Mouse (Mus musculus) hindbrain, embryonic 13.5 days (tissue): Measurements from ENCODE around the gene Snrpb. TPM values are rescaled to one million over a fixed set of nuclear protein-coding genes. Genes with fewer than 3 reads are reported as not detected.

ENCODE experiments used
- ATAC-seq: fragments of 200-750 bp; cut with Nextera tagmentation; 2 replicates; pipeline ENCODE4 v1.8.0; 2017; ENCODE audit warnings: moderate TSS enrichment; ENCODE audit not compliant: low FRiP score
- H3K27ac ChIP-seq: fragments of 300-500 bp; sonication (generic); 2 replicates; pipeline ENCODE4 v1.5.1; 2015; ENCODE audit warnings: inconsistent platforms, mild to moderate bottlenecking, moderate library complexity
- H3K27me3 ChIP-seq: fragments of 300-500 bp; sonication (generic); 2 replicates; pipeline ENCODE4 v1.6.1; 2015; ENCODE audit warnings: mild to moderate bottlenecking, inconsistent platforms
- H3K36me3 ChIP-seq: fragments of 300-500 bp; sonication (generic); 2 replicates; pipeline ENCODE4 v1.6.1; 2015; ENCODE audit warnings: mild to moderate bottlenecking, inconsistent platforms
- H3K4me1 ChIP-seq: fragments of 300-500 bp; sonication (generic); replicated peaks from 2 replicates; pipeline ENCODE4 v1.6.1; 2015; ENCODE audit warnings: inconsistent platforms
- H3K4me2 ChIP-seq: fragments of 300-500 bp; sonication (generic); 2 replicates; pipeline ENCODE4 v1.6.1; 2015; ENCODE audit warnings: inconsistent platforms, mild to moderate bottlenecking, moderate library complexity
- H3K4me3 ChIP-seq: fragments of 300-500 bp; sonication (generic); 2 replicates; pipeline ENCODE4 v1.5.1; 2015; ENCODE audit warnings: mild to moderate bottlenecking, inconsistent platforms
- H3K9ac ChIP-seq: fragments of 300-500 bp; sonication (generic); 2 replicates; pipeline ENCODE4 v1.6.1; 2015; ENCODE audit warnings: mild to moderate bottlenecking, inconsistent platforms
- H3K9me3 ChIP-seq: fragments of 300-500 bp; sonication (generic); 2 replicates; pipeline ENCODE4 v1.6.1; 2016; ENCODE audit warnings: inconsistent platforms
- WGBS: fragments of 180-500 bp; shearing (Covaris S2); methylation state at CpG from one replicate; pipeline ENCODE4 v1.1.7; 2015; 5-methylcytosine and 5-hydroxymethylcytosine counted together
- polyA plus RNA-seq: library from polyadenylated mRNA; unstranded; fragments of >200 nt; fragmentation: Nextera tagmentation; extraction: Ambion mirVana; gene quantifications from 2 replicates; pipeline ENCODE4 v1.2.1, GENCODE M21; 2015

Gene Snrpb
- polyA plus RNA-seq, 1 experiment from 2014 or later = 373 TPM

DNA sequence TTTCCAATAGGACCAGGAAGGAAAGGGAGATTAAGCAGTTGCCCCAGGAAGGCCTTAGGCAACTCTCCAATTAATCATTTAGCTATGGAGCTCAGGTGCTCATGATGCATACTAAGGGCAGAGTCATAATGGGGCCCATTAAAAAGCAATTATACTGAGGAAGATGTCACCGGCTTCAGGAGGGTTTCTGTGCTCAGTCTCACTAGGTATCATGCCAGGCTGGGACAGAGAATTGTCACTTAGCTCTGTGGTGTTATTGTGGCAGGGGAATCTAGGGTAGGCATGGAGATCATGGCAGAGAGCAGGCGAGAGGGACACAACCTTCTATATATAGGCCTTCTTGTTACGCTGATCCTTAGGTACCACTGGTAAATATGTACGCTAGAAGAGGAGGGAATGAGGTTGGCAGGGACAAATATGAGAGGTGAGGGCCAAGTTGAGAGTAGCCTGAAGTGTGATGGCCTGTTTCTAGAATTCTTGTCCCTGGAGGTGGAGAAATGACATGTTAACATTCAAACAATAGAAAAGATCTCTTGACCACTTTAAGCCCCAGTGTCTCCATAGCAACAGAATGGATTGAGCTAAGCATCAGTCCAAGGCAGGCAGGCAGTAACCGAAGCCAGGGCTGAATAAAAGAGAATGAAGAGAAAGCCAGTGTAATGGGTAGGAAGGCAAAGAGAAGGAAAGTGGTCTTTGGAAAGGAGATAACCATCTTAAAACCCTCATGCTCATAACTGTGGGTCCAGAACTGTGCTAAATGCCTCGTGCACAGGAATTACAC is 53.7 kb downstream of the Snrpb start:
- peak; percentile 49; the same call in 1 of the 2 replicates for ATAC-seq

More for the DNA sequence above, 53.7 kb downstream of the Snrpb start:
- H3K36me3 ChIP-seq = no peaks in the 10 kb centered on the region
- H3K4me1 ChIP-seq = peaks cover 17% of the 10 kb centered on the region
- 48% methylated on average over 6 of the region's 6 CpGs for WGBS
- H3K9me3 ChIP-seq = no peaks in the 10 kb centered on the region
- no peak overlapping the region for H3K4me2 ChIP-seq
- no peaks in the 10 kb centered on the region for H3K27me3 ChIP-seq
- H3K4me3 ChIP-seq = no peak overlapping the region
- no peak overlapping the region for H3K9ac ChIP-seq
- peak overlapping the region; percentile 78 for H3K27ac ChIP-seq

Other genes starting within 250 kb of the Snrpb start
- gene Tgm3, start 167.1 kb downstream of the Snrpb start, polyA plus RNA-seq = 0.04 TPM in 1 of 2 replicates, not detected in the other
- gene Tgm6, start 67.0 kb downstream of the Snrpb start, polyA plus RNA-seq = 0.05 and 0.08 TPM in 2 replicates
- not detected in 2 replicates for gene Tmc2, start 15.8 kb upstream of the Snrpb start, polyA plus RNA-seq
- 230 and 253 TPM in 2 replicates for gene Nop56, start 95.0 kb upstream of the Snrpb start, polyA plus RNA-seq
- 156 and 157 TPM in 2 replicates for gene Idh3b, start 105.1 kb upstream of the Snrpb start, polyA plus RNA-seq
- gene Ebf4, start 115.8 kb upstream of the Snrpb start, polyA plus RNA-seq = 2.6 and 3.1 TPM in 2 replicates
- gene Cpxm1, start 218.2 kb upstream of the Snrpb start, polyA plus RNA-seq = 29.0 and 32.6 TPM in 2 replicates
- 0.16 TPM in 1 of 2 replicates, not detected in the other for gene Gm28372, start 225.8 kb upstream of the Snrpb start, polyA plus RNA-seq
- gene 1700020A23Rik, start 225.9 kb upstream of the Snrpb start, polyA plus RNA-seq = 0.68 and 0.83 TPM in 2 replicates
- 0.23 and 0.38 TPM in 2 replicates for gene Tmem239, start 227.1 kb upstream of the Snrpb start, polyA plus RNA-seq
- gene Vps16, start 244.9 kb upstream of the Snrpb start, polyA plus RNA-seq = 99.9 and 113 TPM in 2 replicates
- gene Pced1a, start 245.3 kb upstream of the Snrpb start, polyA plus RNA-seq = 12.0 and 12.2 TPM in 2 replicates